Mouse (Mus musculus): ENCODE measurements around the gene Cct2. TPM values are rescaled to one million over a fixed set of nuclear protein-coding genes. Genes with fewer than 3 reads are reported as not detected.

The Cct2 gene
- polyA plus RNA-seq, 1 experiment from 2014 or later: 220 TPM

DNA sequence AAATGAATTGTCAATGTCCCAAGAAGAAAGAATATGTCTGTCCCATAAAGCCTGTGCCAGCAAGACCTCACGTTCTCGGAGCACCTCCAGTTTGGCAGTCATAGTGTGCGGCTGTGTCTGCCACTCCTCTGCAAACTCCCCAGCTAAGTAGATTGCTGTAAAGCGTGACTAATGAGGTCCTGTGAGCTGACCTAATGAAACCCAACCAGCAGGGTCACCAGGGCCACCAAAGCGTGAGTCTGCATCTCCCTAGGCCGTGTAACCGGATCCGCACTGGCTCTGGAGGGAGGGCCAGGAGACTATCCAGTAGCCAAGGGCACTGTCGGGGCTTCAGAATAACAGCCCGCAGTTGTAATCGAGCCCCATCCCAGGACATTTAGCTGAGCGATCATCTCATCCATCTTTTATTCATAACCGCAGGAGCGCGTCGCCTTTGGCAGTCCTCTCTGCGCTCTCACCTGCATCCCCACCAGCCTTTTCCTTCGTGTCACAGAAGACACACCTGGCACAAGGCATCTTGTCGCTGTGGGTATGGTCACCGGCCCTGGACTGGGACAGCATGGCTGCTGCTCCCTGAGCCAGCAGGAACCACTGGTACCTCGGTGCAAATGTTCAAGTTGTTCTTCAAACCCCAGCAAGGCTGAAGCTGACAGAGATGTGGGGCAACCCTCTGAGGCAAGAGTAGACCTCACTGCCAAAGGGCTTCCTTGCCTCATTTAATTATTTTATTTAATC lies 42.4 kb downstream of the Cct2 start:
- no peak overlapping the region for H3K4me2 ChIP-seq
- no peaks in the 10 kb centered on the region for H3K4me1 ChIP-seq (replicated peaks)
- H3K27me3 ChIP-seq: peaks cover 29% of the 10 kb centered on the region
- no peak overlapping the region for H3K27ac ChIP-seq
- peaks cover 12% of the 10 kb centered on the region; the same call in 1 of the 2 replicates for H3K9me3 ChIP-seq (replicated peaks)
- H3K36me3 ChIP-seq: no peaks in the 10 kb centered on the region
- ATAC-seq (ENCODE audit: low read depth): no peak
- DNase-seq: no peak
- H3K4me3 ChIP-seq (replicated peaks): no peak overlapping the region
- 51% methylated on average over 21 of the region's 21 CpGs for WGBS (ENCODE audit: insufficient replicate concordance)
- no peak overlapping the region for H3K9ac ChIP-seq

DNA sequence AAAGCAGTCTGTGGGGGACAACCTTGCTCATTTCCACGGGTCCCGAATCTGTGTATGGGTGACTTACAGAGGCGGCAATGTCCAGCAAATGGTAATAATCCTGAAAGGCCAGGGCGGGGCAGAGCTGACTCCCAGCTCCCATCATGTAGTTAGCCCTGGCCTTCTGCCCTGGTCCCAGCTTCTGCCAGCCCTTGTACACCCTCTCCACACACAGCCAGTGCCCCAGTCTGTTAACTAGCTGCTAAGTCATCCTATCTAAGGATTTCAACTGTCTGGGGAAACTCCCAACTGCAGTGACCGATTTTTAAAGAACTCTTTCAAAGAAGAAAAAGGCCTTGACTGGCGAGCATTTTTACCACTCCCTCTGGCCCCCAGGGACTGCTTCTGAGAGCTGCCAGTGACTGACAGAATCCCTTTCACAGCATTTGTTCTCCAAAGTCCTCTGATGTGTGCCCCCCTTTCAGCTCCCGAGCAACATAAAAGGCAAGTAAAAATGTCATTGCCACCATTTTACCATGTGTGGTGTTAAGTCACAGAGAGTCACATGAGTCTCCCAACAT lies 45.3 kb downstream of the Cct2 start:
- H3K36me3 ChIP-seq: no peaks in the 10 kb centered on the region
- no peaks in the 10 kb centered on the region for H3K4me1 ChIP-seq (replicated peaks)
- ATAC-seq (ENCODE audit: low read depth): no peak
- no peak overlapping the region for H3K4me3 ChIP-seq (replicated peaks)
- no peak overlapping the region for H3K4me2 ChIP-seq
- DNase-seq: no peak
- peaks cover 15% of the 10 kb centered on the region for H3K27me3 ChIP-seq
- H3K9me3 ChIP-seq (replicated peaks): peaks cover 12% of the 10 kb centered on the region; the same call in 1 of the 2 replicates
- H3K9ac ChIP-seq: no peak overlapping the region
- H3K27ac ChIP-seq: no peak overlapping the region
- WGBS (ENCODE audit: insufficient replicate concordance): 70% methylated on average over 7 of the region's 7 CpGs

DNA sequence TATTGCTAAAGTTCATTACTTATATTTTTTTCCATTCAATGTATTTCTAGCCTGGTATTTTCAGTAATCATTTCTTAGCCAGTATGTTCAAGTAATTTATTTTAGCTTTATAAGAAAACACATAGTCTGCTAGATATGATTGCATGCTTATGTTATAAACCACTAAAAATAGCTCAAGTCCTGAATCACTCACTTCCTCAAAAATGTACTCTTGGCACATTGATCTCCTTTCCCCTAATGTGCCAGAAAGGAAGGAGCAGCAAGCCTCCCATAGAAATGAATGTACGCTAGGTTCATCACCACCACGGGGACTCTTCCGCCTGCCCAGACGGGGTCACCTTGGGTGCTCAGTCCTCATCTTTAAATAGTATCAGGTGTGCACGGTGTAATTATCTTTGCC lies 49.0 kb downstream of the Cct2 start:
- DNase-seq (no peak), ATAC-seq (ENCODE audit: low read depth) (no peak)
- H3K4me3 ChIP-seq (replicated peaks): no peak overlapping the region
- peaks cover 12% of the 10 kb centered on the region; the same call in 1 of the 2 replicates for H3K9me3 ChIP-seq (replicated peaks)
- no peak overlapping the region for H3K27ac ChIP-seq
- H3K36me3 ChIP-seq: no peaks in the 10 kb centered on the region
- WGBS (ENCODE audit: insufficient replicate concordance): 84% methylated on average over 5 of the region's 5 CpGs
- H3K4me1 ChIP-seq (replicated peaks): no peaks in the 10 kb centered on the region
- no peak overlapping the region for H3K4me2 ChIP-seq
- H3K9ac ChIP-seq: no peak overlapping the region
- H3K27me3 ChIP-seq: no peaks in the 10 kb centered on the region

DNA sequence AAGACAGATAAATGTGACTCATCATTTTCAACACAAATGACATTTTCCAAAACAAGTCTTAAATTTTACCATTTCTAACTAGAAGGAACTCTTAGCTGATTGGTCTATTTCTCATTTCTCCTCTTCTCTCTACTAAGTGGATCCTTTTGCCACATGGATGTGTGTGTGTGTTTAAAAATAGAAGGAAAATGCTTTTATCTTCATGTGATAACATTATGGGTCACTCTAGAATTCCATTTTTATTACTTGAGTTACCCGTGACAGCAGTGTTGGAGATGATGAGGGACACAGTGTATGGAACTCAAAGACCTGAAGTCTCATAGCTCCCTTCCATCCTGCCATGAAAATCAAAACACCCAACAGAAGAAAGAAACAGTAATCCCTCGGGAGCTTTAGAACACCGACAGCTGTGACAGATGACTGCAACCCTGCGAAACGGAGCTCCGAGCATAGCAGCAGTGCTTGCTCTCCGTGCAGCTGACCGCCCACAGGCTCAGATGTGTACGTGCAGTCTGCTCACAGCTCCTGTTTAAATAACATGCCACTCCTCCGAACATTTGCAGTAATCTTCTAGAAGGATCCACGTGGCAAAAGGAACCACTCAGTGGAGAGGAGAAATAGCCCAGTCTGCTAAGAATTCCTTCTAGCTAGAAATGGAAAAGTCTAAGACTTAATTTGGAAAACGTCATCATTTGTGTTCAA lies 49.8 kb downstream of the Cct2 start:
- Histone ChIP-seq H3K4me2 (no peak overlapping the region), H3K36me3 (no peaks in the 10 kb centered on the region), H3K4me3 (replicated peaks) (no peak overlapping the region), H3K27me3 (no peaks in the 10 kb centered on the region), H3K9ac (no peak overlapping the region), H3K9me3 (replicated peaks) (peaks cover 12% of the 10 kb centered on the region; the same call in 1 of the 2 replicates), H3K4me1 (replicated peaks) (no peaks in the 10 kb centered on the region), H3K27ac (no peak overlapping the region)
- ATAC-seq (ENCODE audit: low read depth): no peak
- WGBS (ENCODE audit: insufficient replicate concordance): 50% methylated on average over 12 of the region's 12 CpGs
- DNase-seq: no peak

DNA sequence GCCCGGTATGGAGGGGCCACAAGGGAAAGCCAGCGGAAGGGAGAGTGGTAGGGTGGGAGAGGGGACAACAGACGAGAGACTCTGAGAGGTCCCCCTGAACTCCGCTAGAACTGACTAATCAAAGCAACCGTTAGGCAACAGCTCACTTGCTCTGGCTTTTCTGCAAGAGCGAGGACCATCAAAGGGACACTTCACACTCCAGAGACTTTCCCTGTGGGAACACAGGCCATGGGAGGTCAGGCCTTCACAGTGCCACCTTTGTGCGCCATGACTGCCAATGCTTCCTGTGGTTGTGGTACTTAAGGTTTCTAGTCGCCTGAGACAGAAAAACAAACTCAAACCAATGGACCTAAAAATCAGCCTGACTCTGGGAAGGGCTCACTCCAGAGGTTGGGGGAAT lies 52.6 kb downstream of the Cct2 start:
- 57% methylated on average over 8 of the region's 8 CpGs for WGBS (ENCODE audit: insufficient replicate concordance)

DNA sequence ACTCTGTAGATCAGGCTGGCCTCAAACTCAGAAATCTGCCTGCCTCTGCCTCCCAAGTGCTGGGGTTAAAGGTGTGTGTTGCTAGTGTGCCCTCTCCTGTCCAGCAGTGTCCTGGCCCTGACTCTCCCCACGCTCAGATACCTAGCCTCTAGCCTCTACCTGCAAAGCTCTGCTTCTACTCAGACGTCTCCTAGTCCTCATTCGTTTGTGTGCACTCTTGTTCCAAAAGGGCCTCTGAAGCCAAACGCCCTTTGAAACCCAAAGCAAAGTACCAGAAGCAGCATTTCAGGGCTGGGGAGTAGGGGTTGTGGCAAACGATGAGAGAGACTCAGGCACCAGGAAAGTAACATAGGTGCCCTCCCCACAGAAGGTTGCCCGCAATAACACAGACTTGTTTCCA lies 53.9 kb downstream of the Cct2 start:
- DNase-seq (no peak), ATAC-seq (ENCODE audit: low read depth) (no peak)
- no peak overlapping the region for H3K27ac ChIP-seq
- no peak overlapping the region for H3K4me2 ChIP-seq
- H3K9ac ChIP-seq: no peak overlapping the region
- H3K4me1 ChIP-seq (replicated peaks): no peaks in the 10 kb centered on the region
- no peaks in the 10 kb centered on the region for H3K36me3 ChIP-seq
- H3K27me3 ChIP-seq: no peaks in the 10 kb centered on the region
- no peaks in the 10 kb centered on the region for H3K9me3 ChIP-seq (replicated peaks)
- 65% methylated on average over 6 of the region's 6 CpGs for WGBS (ENCODE audit: insufficient replicate concordance)
- H3K4me3 ChIP-seq (replicated peaks): no peak overlapping the region

More for the DNA sequence above, 52.6 kb downstream of the Cct2 start:
- Histone ChIP-seq H3K36me3 (no peaks in the 10 kb centered on the region), H3K4me2 (no peak overlapping the region), H3K4me3 (replicated peaks) (no peak overlapping the region), H3K9ac (no peak overlapping the region), H3K27me3 (no peaks in the 10 kb centered on the region), H3K27ac (no peak overlapping the region), H3K9me3 (replicated peaks) (no peaks in the 10 kb centered on the region), H3K4me1 (replicated peaks) (no peaks in the 10 kb centered on the region)
- DNase-seq: no peak
- no peak for ATAC-seq (ENCODE audit: low read depth)

DNA sequence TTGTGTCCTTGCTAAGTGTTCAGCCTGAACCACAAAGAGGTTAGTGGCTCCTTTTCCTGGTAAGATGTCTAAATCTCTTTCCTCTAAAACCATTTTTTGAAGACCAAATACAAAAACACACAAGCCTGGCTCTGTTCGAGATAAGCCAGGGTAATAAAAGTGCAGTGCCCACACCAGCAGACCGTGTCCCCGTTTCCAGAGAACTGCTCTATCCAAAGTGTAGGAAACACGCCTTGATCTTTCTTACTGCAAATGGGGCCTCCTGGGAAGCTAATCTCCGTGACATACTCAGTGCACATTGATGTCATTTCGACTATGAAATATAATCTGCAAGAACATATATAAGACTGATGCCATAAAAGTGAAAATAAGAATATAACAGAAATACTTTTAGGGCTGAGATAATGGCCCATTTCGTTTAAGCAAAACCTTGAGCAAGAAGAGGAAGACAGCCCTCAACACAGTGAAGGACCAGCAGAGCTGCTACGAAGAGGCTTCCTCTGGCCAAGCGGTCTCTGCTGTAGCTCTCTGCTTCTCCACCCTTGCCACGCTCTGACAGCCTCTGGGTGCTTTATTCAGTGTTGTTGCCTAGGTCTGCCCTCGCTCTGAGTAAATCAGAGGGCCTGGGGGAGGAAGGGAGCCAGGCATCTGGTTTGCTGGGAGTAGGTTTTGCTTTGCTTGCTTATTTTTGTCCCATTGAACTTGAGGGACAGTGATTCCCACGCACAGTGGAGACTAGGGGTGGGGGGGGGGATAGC lies 57.7 kb downstream of the Cct2 start:
- WGBS (ENCODE audit: insufficient replicate concordance): 53% methylated on average over 12 of the region's 12 CpGs
- Histone ChIP-seq H3K9ac (no peak overlapping the region), H3K4me3 (replicated peaks) (no peak overlapping the region), H3K36me3 (no peaks in the 10 kb centered on the region), H3K4me2 (no peak overlapping the region), H3K9me3 (replicated peaks) (no peaks in the 10 kb centered on the region), H3K27me3 (no peaks in the 10 kb centered on the region), H3K4me1 (replicated peaks) (no peaks in the 10 kb centered on the region), H3K27ac (no peak overlapping the region)
- DNase-seq: no peak
- ATAC-seq (ENCODE audit: low read depth): no peak

DNA sequence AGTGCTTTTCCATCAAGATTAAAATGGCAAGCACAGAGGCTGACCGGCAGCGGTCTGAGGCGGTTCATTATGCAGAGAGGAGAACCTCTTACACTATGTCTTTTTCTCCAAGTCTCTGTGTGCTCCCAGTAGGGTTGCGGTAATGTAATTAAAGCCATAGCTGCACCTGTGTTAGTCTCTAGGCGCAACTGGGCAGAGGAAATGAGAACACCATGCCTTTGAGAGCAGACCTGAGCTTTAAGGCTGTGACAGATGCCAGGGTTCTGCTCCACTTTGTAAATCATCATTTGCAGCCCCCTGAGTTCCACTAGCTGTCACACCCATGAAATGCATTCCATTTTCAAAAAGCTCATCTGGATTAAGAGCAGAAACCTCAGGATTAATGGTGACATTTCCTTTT lies 58.9 kb downstream of the Cct2 start:
- Histone ChIP-seq H3K9me3 (replicated peaks) (no peaks in the 10 kb centered on the region), H3K4me3 (replicated peaks) (no peak overlapping the region), H3K36me3 (no peaks in the 10 kb centered on the region), H3K4me1 (replicated peaks) (no peaks in the 10 kb centered on the region), H3K27ac (no peak overlapping the region), H3K27me3 (no peaks in the 10 kb centered on the region), H3K4me2 (no peak overlapping the region), H3K9ac (no peak overlapping the region)
- WGBS (ENCODE audit: insufficient replicate concordance): 74% methylated on average over 5 of the region's 5 CpGs
- DNase-seq (no peak), ATAC-seq (ENCODE audit: low read depth) (no peak)

Other genes with a start within 250 kb of the Cct2 start
- 0.07 TPM in 1 of 2 replicates, not detected in the other for gene Myrfl, start 166.9 kb downstream of the Cct2 start, polyA plus RNA-seq (2015; fragmentation: Nextera tagmentation; extraction: Ambion mirVana)
- 9.8 and 11.0 TPM in 2 replicates for gene Rab3ip, start 113.0 kb downstream of the Cct2 start, polyA plus RNA-seq (2015; fragmentation: Nextera tagmentation; extraction: Ambion mirVana)
- not detected in 2 replicates for gene Gm10271, start 91.2 kb downstream of the Cct2 start, polyA plus RNA-seq (2015; fragmentation: Nextera tagmentation; extraction: Ambion mirVana)
- 0.03 TPM in 1 of 2 replicates, not detected in the other for gene Best3, start 77.5 kb downstream of the Cct2 start, polyA plus RNA-seq (2015; fragmentation: Nextera tagmentation; extraction: Ambion mirVana)
- gene Lrrc10, start 18.5 kb downstream of the Cct2 start, polyA plus RNA-seq (2015; fragmentation: Nextera tagmentation; extraction: Ambion mirVana): 0.10 TPM in 1 of 2 replicates, not detected in the other
- 8.1 and 11.7 TPM in 2 replicates for gene Frs2, start 84.7 kb upstream of the Cct2 start, polyA plus RNA-seq (2015; fragmentation: Nextera tagmentation; extraction: Ambion mirVana)
- 49.2 and 56.2 TPM in 2 replicates for gene Yeats4, start 160.7 kb upstream of the Cct2 start, polyA plus RNA-seq (2015; fragmentation: Nextera tagmentation; extraction: Ambion mirVana)
- not detected in 2 replicates for gene 9530003J23Rik, start 174.9 kb upstream of the Cct2 start, polyA plus RNA-seq (2015; fragmentation: Nextera tagmentation; extraction: Ambion mirVana)
- gene Lyz2, start 218.5 kb upstream of the Cct2 start, polyA plus RNA-seq (2015; fragmentation: Nextera tagmentation; extraction: Ambion mirVana): 150 and 159 TPM in 2 replicates
- not detected in 2 replicates for gene Lyz1, start 229.1 kb upstream of the Cct2 start, polyA plus RNA-seq (2015; fragmentation: Nextera tagmentation; extraction: Ambion mirVana)

Measured in liver, embryonic 13.5 days (tissue).